Mouse (Mus musculus): Measurements from ENCODE around the gene Sirt2.

Gene Sirt2

GRCm38 (mm10) chr7:28766173-28766879 lies at the start of gene Sirt2:
Gene Sirt2, plus strand, starts transcription at chr7:28766735.
- in situ Hi-C loops (cut with MboI; ENCODE audit: low pct_unique_long_range_greater_than_20kb in 1 of 2, low sequenced_read_pairs in 2 of 2, unreplicated experiment in 1 of 2) = no loop called here

DNA sequence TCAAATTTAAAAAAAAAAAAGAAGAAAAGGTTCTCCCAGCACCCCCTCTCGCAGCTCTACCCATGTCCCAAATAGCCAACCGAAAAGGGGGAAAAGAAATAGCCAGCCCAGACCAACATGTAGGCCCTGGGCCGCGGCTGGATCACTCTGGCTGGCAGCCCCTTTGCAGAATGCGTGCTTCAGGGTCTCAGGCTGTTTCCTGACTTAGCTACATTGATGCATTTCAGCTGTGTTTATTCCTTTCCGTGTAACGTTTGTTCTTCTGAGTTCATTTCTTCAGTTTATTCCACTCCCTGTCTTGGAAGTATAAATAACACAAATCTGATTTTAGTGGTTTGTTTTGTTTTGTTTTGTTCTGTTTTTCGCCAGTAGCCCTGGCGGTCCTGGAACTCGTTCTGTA lies 48.8 kb upstream of the Sirt2 start:
- in situ Hi-C loops (cut with MboI; ENCODE audit: low pct_unique_long_range_greater_than_20kb in 1 of 2, low sequenced_read_pairs in 2 of 2, unreplicated experiment in 1 of 2) = no loop called here

GRCm38 (mm10) chr7:28719159-28719558 lies 47.4 kb upstream of the Sirt2 start:
- in situ Hi-C loops (cut with MboI; ENCODE audit: low pct_unique_long_range_greater_than_20kb in 1 of 2, low sequenced_read_pairs in 2 of 2, unreplicated experiment in 1 of 2) = no loop called here

GRCm38 (mm10) chr7:28719650-28720049 lies 46.9 kb upstream of the Sirt2 start:
- in situ Hi-C loops (cut with MboI; ENCODE audit: low pct_unique_long_range_greater_than_20kb in 1 of 2, low sequenced_read_pairs in 2 of 2, unreplicated experiment in 1 of 2) = loop anchor here in 1 of 2 experiments (10.0 kb wide), 1 partner anchor 105 kb away; no protein-coding TSS in a partner anchor

- in situ Hi-C loops (cut with MboI; ENCODE audit: low pct_unique_long_range_greater_than_20kb in 1 of 2, low sequenced_read_pairs in 2 of 2, unreplicated experiment in 1 of 2) = loop anchor here in 1 of 2 experiments (10.0 kb wide), 1 partner anchor 106 kb away; no protein-coding TSS in a partner anchor
These were observed 45.6 kb upstream of the Sirt2 start for GRCm38 (mm10) chr7:28720753-28721537.

- in situ Hi-C loops (cut with MboI; ENCODE audit: low pct_unique_long_range_greater_than_20kb in 1 of 2, low sequenced_read_pairs in 2 of 2, unreplicated experiment in 1 of 2) = loop anchor here in 1 of 2 experiments (10.0 kb wide), 1 partner anchor 107 kb away; no protein-coding TSS in a partner anchor
These were observed 44.5 kb upstream of the Sirt2 start for GRCm38 (mm10) chr7:28722079-28722478.

- in situ Hi-C loops (cut with MboI; ENCODE audit: low pct_unique_long_range_greater_than_20kb in 1 of 2, low sequenced_read_pairs in 2 of 2, unreplicated experiment in 1 of 2) = loop anchor here (5.0 to 10.0 kb wide), 2 partner anchors 110 to 117 kb away; no protein-coding TSS in a partner anchor
These were observed 41.9 kb upstream of the Sirt2 start for GRCm38 (mm10) chr7:28724613-28725012.

DNA sequence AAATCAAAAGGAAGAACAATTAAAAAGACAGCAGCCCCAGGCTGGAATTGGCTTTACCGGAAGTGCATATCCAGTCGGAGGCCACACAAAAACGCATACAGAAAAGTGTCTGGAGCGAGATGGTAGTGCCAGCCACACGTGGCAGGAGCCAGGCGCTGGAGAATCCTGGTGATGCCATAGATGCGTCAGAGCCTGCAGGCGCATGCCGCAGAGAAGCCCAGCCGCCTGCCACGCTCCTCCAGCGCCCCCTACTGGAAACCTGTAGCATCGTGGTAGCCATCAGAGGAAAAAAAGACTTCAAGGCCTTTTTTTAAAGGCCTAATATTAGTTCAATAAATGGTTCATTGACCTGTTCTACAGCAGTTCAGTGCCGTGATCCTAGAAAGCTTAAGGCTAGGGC lies 39.9 kb upstream of the Sirt2 start:
- in situ Hi-C loops (cut with MboI; ENCODE audit: low pct_unique_long_range_greater_than_20kb in 1 of 2, low sequenced_read_pairs in 2 of 2, unreplicated experiment in 1 of 2) = loop anchor here (5.0 to 10.0 kb wide), 2 partner anchors 112 to 119 kb away; no protein-coding TSS in a partner anchor

GRCm38 (mm10) chr7:28727649-28728340 lies 38.7 kb upstream of the Sirt2 start:
- in situ Hi-C loops (cut with MboI; ENCODE audit: low pct_unique_long_range_greater_than_20kb in 1 of 2, low sequenced_read_pairs in 2 of 2, unreplicated experiment in 1 of 2) = loop anchor here (5.0 to 10.0 kb wide), 2 partner anchors 113 to 120 kb away; no protein-coding TSS in a partner anchor

DNA sequence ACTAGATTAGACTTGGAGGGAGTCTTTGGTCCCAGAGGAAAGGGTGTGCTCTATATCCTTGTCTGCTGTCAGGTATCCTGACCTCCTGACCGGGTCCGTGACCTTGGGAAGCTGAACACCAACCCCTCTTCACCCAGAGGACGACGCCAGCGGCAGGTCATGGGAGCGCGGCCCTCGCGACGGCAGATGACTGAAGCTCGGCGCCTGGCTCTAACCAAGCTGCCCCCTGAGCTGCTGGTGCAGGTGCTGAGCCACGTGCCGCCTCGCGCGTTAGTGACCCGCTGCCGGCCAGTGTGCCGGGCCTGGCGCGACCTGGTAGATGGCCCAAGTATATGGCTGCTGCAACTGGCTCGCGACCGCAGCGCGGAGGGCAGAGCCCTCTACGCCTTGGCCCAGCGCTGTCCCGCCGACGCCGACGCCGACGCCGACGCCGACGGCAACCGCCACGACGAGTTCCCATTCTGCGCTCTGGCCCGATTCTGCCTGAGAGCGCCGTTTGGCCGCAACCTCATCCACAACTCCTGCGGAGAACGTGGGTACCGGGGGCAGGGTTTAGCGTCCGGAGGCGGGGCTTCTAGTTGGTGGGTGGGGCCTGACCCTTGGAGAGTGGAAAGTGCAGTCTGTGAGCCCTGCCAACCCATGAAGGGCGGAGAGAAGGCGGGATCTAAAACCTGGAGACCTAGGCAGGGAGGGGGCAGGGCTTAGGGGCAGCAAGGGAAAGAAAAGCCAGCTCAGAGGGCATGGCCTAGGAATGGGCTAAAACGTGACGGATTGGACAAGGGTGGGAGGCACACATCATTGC lies 34.0 kb upstream of the Sirt2 start:
- in situ Hi-C loops (cut with MboI; ENCODE audit: low pct_unique_long_range_greater_than_20kb in 1 of 2, low sequenced_read_pairs in 2 of 2, unreplicated experiment in 1 of 2) = no loop called here

GRCm38 (mm10) chr7:28733211-28733610 lies 33.3 kb upstream of the Sirt2 start:
- in situ Hi-C loops (cut with MboI; ENCODE audit: low pct_unique_long_range_greater_than_20kb in 1 of 2, low sequenced_read_pairs in 2 of 2, unreplicated experiment in 1 of 2) = no loop called here

- in situ Hi-C loops (cut with MboI; ENCODE audit: low pct_unique_long_range_greater_than_20kb in 1 of 2, low sequenced_read_pairs in 2 of 2, unreplicated experiment in 1 of 2) = no loop called here
These were observed 30.8 kb upstream of the Sirt2 start for GRCm38 (mm10) chr7:28735701-28736100.

DNA sequence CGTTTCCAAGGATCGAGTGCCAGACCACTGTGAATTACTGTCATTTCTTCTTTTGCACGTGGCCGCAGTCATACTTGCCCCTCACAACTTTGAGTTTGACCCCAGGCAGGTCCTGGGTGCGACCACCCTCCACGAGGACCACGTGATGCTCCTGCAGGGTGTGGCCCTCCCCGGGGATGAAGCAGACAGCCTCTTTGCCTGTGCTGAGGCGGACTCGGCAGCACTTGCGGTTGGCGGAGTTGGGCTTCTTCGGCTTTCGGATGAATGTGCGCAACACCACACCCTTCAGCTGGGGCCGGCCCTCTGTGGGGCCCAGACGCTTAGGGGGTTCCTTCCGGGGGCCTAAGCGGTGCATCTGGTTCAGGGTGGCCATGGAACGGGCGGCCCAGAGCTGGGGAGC lies 26.7 kb upstream of the Sirt2 start:
- in situ Hi-C loops (cut with MboI; ENCODE audit: low pct_unique_long_range_greater_than_20kb in 1 of 2, low sequenced_read_pairs in 2 of 2, unreplicated experiment in 1 of 2) = no loop called here

DNA sequence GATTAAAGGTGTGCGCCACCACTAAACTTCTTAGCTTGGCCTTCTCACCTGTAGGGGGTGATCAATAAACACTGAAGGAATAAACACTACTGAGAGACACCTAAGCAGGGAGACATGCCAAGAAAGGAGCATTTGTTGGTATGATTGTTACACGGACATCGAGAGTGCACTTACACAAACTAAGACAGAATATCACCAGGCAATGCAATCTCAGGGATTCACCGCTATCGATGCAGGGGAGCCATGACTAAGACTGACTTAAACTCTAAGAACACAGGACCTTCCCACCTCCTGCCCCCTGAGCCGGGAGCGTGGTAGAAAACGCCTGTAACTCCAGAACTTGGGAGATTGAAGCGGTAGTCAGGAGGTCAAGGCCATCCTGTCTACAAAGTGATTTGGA lies 25.6 kb upstream of the Sirt2 start:
- in situ Hi-C loops (cut with MboI; ENCODE audit: low pct_unique_long_range_greater_than_20kb in 1 of 2, low sequenced_read_pairs in 2 of 2, unreplicated experiment in 1 of 2) = no loop called here

GRCm38 (mm10) chr7:28741368-28741708 lies 25.2 kb upstream of the Sirt2 start:
- in situ Hi-C loops (cut with MboI; ENCODE audit: low pct_unique_long_range_greater_than_20kb in 1 of 2, low sequenced_read_pairs in 2 of 2, unreplicated experiment in 1 of 2) = no loop called here

DNA sequence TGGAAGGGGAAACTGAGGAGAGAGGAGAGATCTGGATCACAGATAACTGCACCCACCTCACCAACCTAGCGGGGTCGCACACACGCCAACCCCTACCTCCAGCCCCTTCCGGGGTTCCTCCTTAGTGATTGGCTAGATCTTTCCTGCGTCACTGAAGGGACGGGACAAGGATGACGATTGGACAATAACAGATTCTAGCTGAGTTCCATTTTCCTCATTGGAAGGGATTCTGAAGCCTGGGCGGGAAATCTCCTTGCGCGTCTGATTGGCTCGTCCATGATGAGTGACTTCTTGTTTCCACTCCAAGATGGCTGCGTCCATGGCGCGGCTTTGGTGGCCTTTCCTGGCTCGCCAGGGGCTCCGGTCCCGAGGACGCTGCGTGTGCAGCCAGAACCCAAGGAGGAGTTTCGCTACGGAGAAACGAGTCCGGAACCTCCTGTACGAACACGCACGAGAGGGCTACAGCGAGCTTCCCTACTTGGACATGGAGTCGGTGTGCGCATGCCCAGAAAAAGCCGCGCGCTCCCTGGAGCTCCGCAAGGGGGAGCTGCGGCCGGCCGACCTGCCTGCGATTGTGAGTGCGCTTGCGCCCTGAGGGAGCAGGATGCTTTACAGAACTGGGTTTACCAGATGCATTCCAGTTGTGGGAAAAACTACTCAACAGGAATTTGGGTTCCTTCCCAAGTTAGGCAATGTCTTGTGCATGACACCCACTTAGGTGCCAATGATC lies 24.7 kb upstream of the Sirt2 start, which contains the start of the genes Mrps12 and Sars2:
Gene Mrps12, minus strand, starts transcription at position 112 of the 730 bp plus-strand sequence.
Gene Sars2, plus strand, starts transcription at position 284 of the 730 bp plus-strand sequence.
- in situ Hi-C loops (cut with MboI; ENCODE audit: low pct_unique_long_range_greater_than_20kb in 1 of 2, low sequenced_read_pairs in 2 of 2, unreplicated experiment in 1 of 2) = no loop called here

- in situ Hi-C loops (cut with MboI; ENCODE audit: low pct_unique_long_range_greater_than_20kb in 1 of 2, low sequenced_read_pairs in 2 of 2, unreplicated experiment in 1 of 2) = no loop called here
These were observed 16.6 kb upstream of the Sirt2 start for GRCm38 (mm10) chr7:28749935-28750334.

All from mouse embryonic stem cell (cell line).